Mouse (Mus musculus): Measurements from ENCODE around the gene Iqsec3.

- TF ChIP-seq TAL1 (IDR thresholded peaks at IDR 0.05; ENCODE audit: low read length) (no peak), GATA1 (IDR thresholded peaks at IDR 0.05; ENCODE audit: low read length) (no peak)
Measured at GRCm38 (mm10) chr6:121325740-121326139, 147.7 kb downstream of the Iqsec3 start.
